Mouse (Mus musculus): ENCODE measurements around the gene Rtf1. TPM values are rescaled to one million over a fixed set of nuclear protein-coding genes. Genes with fewer than 3 reads are reported as not detected.
"Not testable (repeated sequence)": the region's sequence is repeated elsewhere in the genome, so short reads cannot be mapped to it uniquely, and the experiment has no call there.

The Rtf1 gene
- polyA plus RNA-seq, 1 experiment from 2014 or later: 64.4 TPM

- Histone ChIP-seq H3K4me2 (replicated peaks) (no peak overlapping the region), H3K27ac (no peak overlapping the region), H3K4me3 (replicated peaks) (no peak overlapping the region), H3K9me3 (no peaks in the 10 kb centered on the region), H3K4me1 (replicated peaks) (no peaks in the 10 kb centered on the region), H3K27me3 (no peaks in the 10 kb centered on the region), H3K36me3 (peaks cover 29% of the 10 kb centered on the region), H3K9ac (replicated peaks) (no peak overlapping the region)
- 78% methylated on average over 9 of the region's 9 CpGs for WGBS
- no peak for ATAC-seq
These were observed 17.3 kb downstream of the Rtf1 start for GRCm38 (mm10) chr2:119692003-119692701.

- H3K9ac ChIP-seq (replicated peaks): no peak overlapping the region
- H3K27me3 ChIP-seq: no peaks in the 10 kb centered on the region
- no peaks in the 10 kb centered on the region for H3K4me1 ChIP-seq (replicated peaks)
- no peak overlapping the region for H3K27ac ChIP-seq
- peaks cover 18% of the 10 kb centered on the region for H3K36me3 ChIP-seq
- H3K4me3 ChIP-seq (replicated peaks): no peak overlapping the region
- WGBS: over 99% methylated on average over 2 of the region's 2 CpGs
- no peaks in the 10 kb centered on the region for H3K9me3 ChIP-seq
- ATAC-seq: no peak
- no peak overlapping the region for H3K4me2 ChIP-seq (replicated peaks)
These were observed 20.0 kb downstream of the Rtf1 start for GRCm38 (mm10) chr2:119694826-119695225.

GRCm38 (mm10) chr2:119696111-119696510 is 21.2 kb downstream of the Rtf1 start:
- no peak overlapping the region for H3K9ac ChIP-seq (replicated peaks)
- peaks cover 25% of the 10 kb centered on the region for H3K36me3 ChIP-seq
- H3K4me2 ChIP-seq (replicated peaks): no peak overlapping the region
- 89% methylated on average over 1 of the region's 1 CpGs for WGBS
- no peak overlapping the region for H3K27ac ChIP-seq
- no peaks in the 10 kb centered on the region for H3K4me1 ChIP-seq (replicated peaks)
- H3K9me3 ChIP-seq: no peaks in the 10 kb centered on the region
- no peak for ATAC-seq
- no peak overlapping the region for H3K4me3 ChIP-seq (replicated peaks)
- H3K27me3 ChIP-seq: no peaks in the 10 kb centered on the region

- no peaks in the 10 kb centered on the region for H3K9me3 ChIP-seq
- H3K4me1 ChIP-seq (replicated peaks): no peaks in the 10 kb centered on the region
- no peak overlapping the region for H3K27ac ChIP-seq
- no peak overlapping the region for H3K4me2 ChIP-seq (replicated peaks)
- 98% methylated on average over 2 of the region's 2 CpGs for WGBS
- peaks cover 27% of the 10 kb centered on the region for H3K36me3 ChIP-seq
- no peak overlapping the region for H3K9ac ChIP-seq (replicated peaks)
- H3K4me3 ChIP-seq (replicated peaks): no peak overlapping the region
- ATAC-seq: no peak
- H3K27me3 ChIP-seq: no peaks in the 10 kb centered on the region
These were observed 23.6 kb downstream of the Rtf1 start for GRCm38 (mm10) chr2:119698472-119698871.

GRCm38 (mm10) chr2:119699962-119700361 is 25.1 kb downstream of the Rtf1 start:
- Histone ChIP-seq H3K4me2 (replicated peaks) (no peak overlapping the region), H3K4me3 (replicated peaks) (no peak overlapping the region), H3K36me3 (0 out of 2 replicates have a peak, but pooled peaks cover 21% of the 10 kb centered on the region), H3K9ac (replicated peaks) (no peak overlapping the region), H3K27ac (no peak overlapping the region), H3K4me1 (replicated peaks) (no peaks in the 10 kb centered on the region), H3K27me3 (no peaks in the 10 kb centered on the region), H3K9me3 (no peaks in the 10 kb centered on the region)
- WGBS: 92% methylated on average over 3 of the region's 3 CpGs
- ATAC-seq: no peak

GRCm38 (mm10) chr2:119703171-119703570 is 28.3 kb downstream of the Rtf1 start:
- Histone ChIP-seq H3K27me3 (no peaks in the 10 kb centered on the region), H3K9me3 (no peaks in the 10 kb centered on the region), H3K9ac (replicated peaks) (no peak overlapping the region), H3K27ac (no peak overlapping the region), H3K4me1 (replicated peaks) (no peaks in the 10 kb centered on the region), H3K4me3 (replicated peaks) (no peak overlapping the region), H3K4me2 (replicated peaks) (no peak overlapping the region), H3K36me3 (peaks cover 40% of the 10 kb centered on the region)
- ATAC-seq: no peak
- 88% methylated on average over 2 of the region's 2 CpGs for WGBS

- Histone ChIP-seq H3K9ac (replicated peaks) (no peak overlapping the region), H3K4me1 (replicated peaks) (no peaks in the 10 kb centered on the region), H3K27ac (no peak overlapping the region), H3K4me2 (replicated peaks) (no peak overlapping the region), H3K9me3 (no peaks in the 10 kb centered on the region), H3K36me3 (peaks cover 69% of the 10 kb centered on the region), H3K27me3 (no peaks in the 10 kb centered on the region), H3K4me3 (replicated peaks) (no peak overlapping the region)
- WGBS: 94% methylated on average over 3 of the region's 3 CpGs
- no peak for ATAC-seq
These were observed 32.8 kb downstream of the Rtf1 start for GRCm38 (mm10) chr2:119707676-119708075.

- Histone ChIP-seq H3K4me1 (replicated peaks) (no peaks in the 10 kb centered on the region), H3K9ac (replicated peaks) (no peak overlapping the region), H3K9me3 (no peaks in the 10 kb centered on the region), H3K27ac (no peak overlapping the region), H3K4me3 (replicated peaks) (no peak overlapping the region), H3K4me2 (replicated peaks) (no peak overlapping the region), H3K27me3 (no peaks in the 10 kb centered on the region), H3K36me3 (peaks cover 76% of the 10 kb centered on the region)
- ATAC-seq: no peak
- WGBS: 96% methylated on average over 3 of the region's 3 CpGs
These were observed 35.1 kb downstream of the Rtf1 start for GRCm38 (mm10) chr2:119710011-119710410.

GRCm38 (mm10) chr2:119715868-119716267 is 41.0 kb downstream of the Rtf1 start:
- not testable (repeated sequence) for H3K27ac ChIP-seq; H3K9ac ChIP-seq (replicated peaks); H3K4me1 ChIP-seq (replicated peaks); H3K27me3 ChIP-seq; H3K4me3 ChIP-seq (replicated peaks); H3K4me2 ChIP-seq (replicated peaks); H3K9me3 ChIP-seq; ATAC-seq
- WGBS: 92% methylated on average over 2 of the region's 2 CpGs
- peaks cover 80% of the 10 kb centered on the region for H3K36me3 ChIP-seq

- H3K4me3 ChIP-seq (replicated peaks): no peak overlapping the region
- ATAC-seq: no peak
- H3K4me2 ChIP-seq (replicated peaks): no peak overlapping the region
- H3K9me3 ChIP-seq: no peaks in the 10 kb centered on the region
- H3K4me1 ChIP-seq (replicated peaks): no peaks in the 10 kb centered on the region
- no peak overlapping the region for H3K9ac ChIP-seq (replicated peaks)
- WGBS: 97% methylated on average over 8 of the region's 8 CpGs
- H3K36me3 ChIP-seq: peaks cover 90% of the 10 kb centered on the region
- H3K27me3 ChIP-seq: no peaks in the 10 kb centered on the region
- H3K27ac ChIP-seq: no peak overlapping the region
These were observed 46.2 kb downstream of the Rtf1 start for GRCm38 (mm10) chr2:119721070-119721469.

- Histone ChIP-seq H3K9ac (replicated peaks) (no peak overlapping the region), H3K9me3 (no peaks in the 10 kb centered on the region), H3K27me3 (no peaks in the 10 kb centered on the region), H3K36me3 (peaks cover 96% of the 10 kb centered on the region), H3K4me2 (replicated peaks) (no peak overlapping the region), H3K4me3 (replicated peaks) (no peak overlapping the region), H3K4me1 (replicated peaks) (no peaks in the 10 kb centered on the region), H3K27ac (no peak overlapping the region)
- 94% methylated on average over 3 of the region's 3 CpGs for WGBS
- no peak for ATAC-seq
These were observed 53.0 kb downstream of the Rtf1 start for GRCm38 (mm10) chr2:119727762-119728416.

- Histone ChIP-seq H3K9me3 (no peaks in the 10 kb centered on the region), H3K36me3 (peaks cover 96% of the 10 kb centered on the region), H3K27me3 (no peaks in the 10 kb centered on the region; the same call in 1 of the 2 replicates), H3K4me1 (replicated peaks) (no peaks in the 10 kb centered on the region), H3K4me3 (replicated peaks) (no peak overlapping the region), H3K4me2 (replicated peaks) (no peak overlapping the region), H3K9ac (replicated peaks) (no peak overlapping the region), H3K27ac (no peak overlapping the region)
- ATAC-seq: no peak
- 94% methylated on average over 4 of the region's 4 CpGs for WGBS
These were observed 55.9 kb downstream of the Rtf1 start for GRCm38 (mm10) chr2:119730735-119731134.
